Mouse (Mus musculus): ENCODE data around the gene Olfr190. TPM values are rescaled to one million over a fixed set of nuclear protein-coding genes. Genes with fewer than 3 reads are reported as not detected.
"Not testable (repeated sequence)": the region's sequence is repeated elsewhere in the genome, so short reads cannot be mapped to it uniquely, and the experiment has no call there.

Olfr190 gene
- polyA plus RNA-seq (2015; fragmentation: Nextera tagmentation; extraction: Ambion mirVana), result not detected in 2 replicates

- Histone ChIP-seq H3K4me3 (ENCODE audit: low read depth, low read length) (no peak within 1 kb of the TSS), H3K4me1 (ENCODE audit: insufficient read depth, low read depth, low read length) (no peaks in the 10 kb centered on the region), H3K36me3 (ENCODE audit: insufficient read depth, low read length) (no peaks in the 10 kb centered on the region), H3K27ac (ENCODE audit: low read length) (no peak within 1 kb of the TSS), H3K4me2 (replicated peaks; ENCODE audit: low read depth, low read length) (no peak within 1 kb of the TSS), H3K9ac (replicated peaks; ENCODE audit: low read depth) (no peak within 1 kb of the TSS), H3K9me3 (ENCODE audit: low read length) (no peaks in the 10 kb centered on the region), H3K27me3 (replicated peaks; ENCODE audit: insufficient read depth, low read length) (no peaks in the 10 kb centered on the region)
- TF ChIP-seq EP300 (IDR thresholded peaks at IDR 0.05) (no peak), CTCF (IDR thresholded peaks at IDR 0.05) (no peak)
- WGBS, result 86% methylated on average over 5 of the region's 5 CpGs
- ATAC-seq (no peak), DNase-seq (ENCODE audit: low spot score) (no peak)
Measured at GRCm38 (mm10) chr16:59077905-59078304, at the start of gene Olfr190. Gene Olfr190 (minus strand): TSS chr16:59078005.

GRCm38 (mm10) chr16:59120969-59121368, 43.2 kb upstream of the Olfr190 start, which contains the start of gene Olfr194:
Gene Olfr194 (minus strand): TSS chr16:59121069.
- TF ChIP-seq EP300 (IDR thresholded peaks at IDR 0.05) (no peak), CTCF (IDR thresholded peaks at IDR 0.05) (no peak)
- no peak within 1 kb of the TSS for H3K4me3 ChIP-seq (ENCODE audit: low read depth, low read length)
- DNase-seq (ENCODE audit: low spot score), result no peak

GRCm38 (mm10) chr16:59111781-59112180, 34.0 kb upstream of the Olfr190 start, which contains the start of gene Olfr193:
Gene Olfr193 (minus strand): TSS chr16:59111881.
- Histone ChIP-seq H3K9me3 (ENCODE audit: low read length) (no peaks in the 10 kb centered on the region), H3K4me1 (ENCODE audit: insufficient read depth, low read depth, low read length) (no peaks in the 10 kb centered on the region), H3K36me3 (ENCODE audit: insufficient read depth, low read length) (no peaks in the 10 kb centered on the region), H3K4me2 (replicated peaks; ENCODE audit: low read depth, low read length) (no peak within 1 kb of the TSS), H3K9ac (replicated peaks; ENCODE audit: low read depth) (no peak within 1 kb of the TSS), H3K4me3 (ENCODE audit: low read depth, low read length) (no peak within 1 kb of the TSS), H3K27me3 (replicated peaks; ENCODE audit: insufficient read depth, low read length) (no peaks in the 10 kb centered on the region), H3K27ac (ENCODE audit: low read length) (no peak within 1 kb of the TSS)
- DNase-seq (ENCODE audit: low spot score) (no peak), ATAC-seq (no peak)
- 81% methylated on average over 1 of the region's 1 CpGs for WGBS
- TF ChIP-seq CTCF (IDR thresholded peaks at IDR 0.05) (no peak), EP300 (IDR thresholded peaks at IDR 0.05) (no peak)

More at GRCm38 (mm10) chr16:59120969-59121368, 43.2 kb upstream of the Olfr190 start, which contains the start of gene Olfr194:
- Histone ChIP-seq H3K4me1 (ENCODE audit: insufficient read depth, low read depth, low read length) (no peaks in the 10 kb centered on the region), H3K27ac (ENCODE audit: low read length) (no peak within 1 kb of the TSS), H3K27me3 (replicated peaks; ENCODE audit: insufficient read depth, low read length) (no peaks in the 10 kb centered on the region), H3K9ac (replicated peaks; ENCODE audit: low read depth) (no peak within 1 kb of the TSS), H3K4me2 (replicated peaks; ENCODE audit: low read depth, low read length) (no peak within 1 kb of the TSS), H3K9me3 (ENCODE audit: low read length) (no peaks in the 10 kb centered on the region), H3K36me3 (ENCODE audit: insufficient read depth, low read length) (no peaks in the 10 kb centered on the region)
- ATAC-seq, result no peak

GRCm38 (mm10) chr16:59108522-59108921, 30.7 kb upstream of the Olfr190 start:
- H3K27me3 ChIP-seq (replicated peaks; ENCODE audit: insufficient read depth, low read length); H3K4me2 ChIP-seq (replicated peaks; ENCODE audit: low read depth, low read length); H3K4me3 ChIP-seq (ENCODE audit: low read depth, low read length); H3K9ac ChIP-seq (replicated peaks; ENCODE audit: low read depth); ATAC-seq; H3K9me3 ChIP-seq (ENCODE audit: low read length); H3K27ac ChIP-seq (ENCODE audit: low read length); DNase-seq (ENCODE audit: low spot score); H3K4me1 ChIP-seq (ENCODE audit: insufficient read depth, low read depth, low read length); H3K36me3 ChIP-seq (ENCODE audit: insufficient read depth, low read length): not testable (repeated sequence)
- 30% methylated on average over 5 of the region's 5 CpGs for WGBS

GRCm38 (mm10) chr16:59105312-59105711, 27.5 kb upstream of the Olfr190 start:
- no peak overlapping the region for H3K9ac ChIP-seq (replicated peaks; ENCODE audit: low read depth)
- ATAC-seq (no peak), DNase-seq (ENCODE audit: low spot score) (no peak)
- H3K36me3 ChIP-seq (ENCODE audit: insufficient read depth, low read length), result no peaks in the 10 kb centered on the region
- no peaks in the 10 kb centered on the region for H3K27me3 ChIP-seq (replicated peaks; ENCODE audit: insufficient read depth, low read length)
- no peak overlapping the region for H3K4me2 ChIP-seq (replicated peaks; ENCODE audit: low read depth, low read length)
- H3K4me1 ChIP-seq (ENCODE audit: insufficient read depth, low read depth, low read length), result no peaks in the 10 kb centered on the region
- H3K4me3 ChIP-seq (ENCODE audit: low read depth, low read length), result no peak overlapping the region
- WGBS, result 77% methylated on average over 2 of the region's 2 CpGs
- no peak overlapping the region for H3K27ac ChIP-seq (ENCODE audit: low read length)
- H3K9me3 ChIP-seq (ENCODE audit: low read length), result no peaks in the 10 kb centered on the region
- TF ChIP-seq EP300 (IDR thresholded peaks at IDR 0.05), result no peak
- no peak for TF ChIP-seq CTCF (IDR thresholded peaks at IDR 0.05)

GRCm38 (mm10) chr16:59089722-59090121, 11.9 kb upstream of the Olfr190 start, which contains the start of gene Olfr191:
Gene Olfr191 (minus strand): TSS chr16:59089822.
- DNase-seq (ENCODE audit: low spot score); ATAC-seq; H3K4me1 ChIP-seq (ENCODE audit: insufficient read depth, low read depth, low read length); H3K27me3 ChIP-seq (replicated peaks; ENCODE audit: insufficient read depth, low read length); H3K36me3 ChIP-seq (ENCODE audit: insufficient read depth, low read length); H3K9me3 ChIP-seq (ENCODE audit: low read length); H3K27ac ChIP-seq (ENCODE audit: low read length); H3K9ac ChIP-seq (replicated peaks; ENCODE audit: low read depth); H3K4me3 ChIP-seq (ENCODE audit: low read depth, low read length); H3K4me2 ChIP-seq (replicated peaks; ENCODE audit: low read depth, low read length): not testable (repeated sequence)
- 36% methylated on average over 1 of the region's 1 CpGs for WGBS

GRCm38 (mm10) chr16:59081113-59081512, 3.3 kb upstream of the Olfr190 start:
- H3K4me3 ChIP-seq (ENCODE audit: low read depth, low read length); H3K27me3 ChIP-seq (replicated peaks; ENCODE audit: insufficient read depth, low read length); H3K9ac ChIP-seq (replicated peaks; ENCODE audit: low read depth); H3K4me2 ChIP-seq (replicated peaks; ENCODE audit: low read depth, low read length); DNase-seq (ENCODE audit: low spot score); ATAC-seq; H3K36me3 ChIP-seq (ENCODE audit: insufficient read depth, low read length); H3K27ac ChIP-seq (ENCODE audit: low read length); H3K9me3 ChIP-seq (ENCODE audit: low read length); H3K4me1 ChIP-seq (ENCODE audit: insufficient read depth, low read depth, low read length): not testable (repeated sequence)
- 75% methylated on average over 2 of the region's 2 CpGs for WGBS

All from lung, postnatal 0 days (tissue).